Mouse (Mus musculus) small intestine, adult 2 months (tissue): ENCODE data around the gene Bcl2l15. TPM values are rescaled to one million over a fixed set of nuclear protein-coding genes. Genes with fewer than 3 reads are reported as not detected.

Experiments used
- H3K27ac ChIP-seq: fragments of 200-500 bp; 2 replicates; pipeline ENCODE4 v1.5.1; 2012; ENCODE audit warnings: low read depth, low read length, control low read depth, inconsistent platforms; ENCODE audit not compliant: insufficient read depth
- H3K27me3 ChIP-seq: fragments of 200-500 bp; 2 replicates; pipeline ENCODE4 v1.6.1; 2012; ENCODE audit warnings: mild to moderate bottlenecking, moderate library complexity, low read length, inconsistent platforms; ENCODE audit not compliant: control insufficient read depth, insufficient read depth
- H3K36me3 ChIP-seq: fragments of 200-500 bp; 2 replicates; pipeline ENCODE4 v1.6.1; 2012; ENCODE audit warnings: mild to moderate bottlenecking, low read length, control low read depth, inconsistent platforms; ENCODE audit not compliant: control insufficient read depth, insufficient read depth
- H3K4me1 ChIP-seq: fragments of 200-500 bp; 2 replicates; pipeline ENCODE4 v1.6.1; 2012; ENCODE audit warnings: low read length, inconsistent platforms, mixed read lengths; ENCODE audit not compliant: control insufficient read depth, insufficient read depth, insufficient read length
- H3K4me3 ChIP-seq: fragments of 200-500 bp; 2 replicates; pipeline ENCODE4 v1.5.1; 2012; ENCODE audit warnings: low read depth, mild to moderate bottlenecking, control low read depth, inconsistent platforms, low read length, moderate library complexity
- CTCF ChIP-seq: fragments of 200-500 bp; IDR thresholded peaks from 2 replicates; pipeline ENCODE4 v1.5.1; 2012; ENCODE audit warnings: low read depth, mild to moderate bottlenecking, control low read depth, inconsistent platforms, low read length, moderate library complexity, mixed read lengths; ENCODE audit not compliant: insufficient replicate concordance, insufficient read length; ENCODE audit errors: extremely low read depth
- POLR2A ChIP-seq: fragments of 200-500 bp; IDR thresholded peaks from 2 replicates; pipeline ENCODE4 v1.6.1; 2012; ENCODE audit warnings: low read depth, mild to moderate bottlenecking, control low read depth, inconsistent platforms, low read length, moderate library complexity
- WGBS: fragments of 180-500 bp; shearing (Covaris S2); methylation state at CpG from one replicate; pipeline ENCODE4 v1.1.7; 2018; 5-methylcytosine and 5-hydroxymethylcytosine counted together
- polyA plus RNA-seq: library from polyadenylated mRNA; depleted of rRNA; stranded (reverse); fragments of >200 nt; gene quantifications from 2 replicates; pipeline ENCODE4 v1.2.3, GENCODE M21; 2012; rRNA removed

The Bcl2l15 gene
- polyA plus RNA-seq, 1 experiment: 23.5 TPM

DNA sequence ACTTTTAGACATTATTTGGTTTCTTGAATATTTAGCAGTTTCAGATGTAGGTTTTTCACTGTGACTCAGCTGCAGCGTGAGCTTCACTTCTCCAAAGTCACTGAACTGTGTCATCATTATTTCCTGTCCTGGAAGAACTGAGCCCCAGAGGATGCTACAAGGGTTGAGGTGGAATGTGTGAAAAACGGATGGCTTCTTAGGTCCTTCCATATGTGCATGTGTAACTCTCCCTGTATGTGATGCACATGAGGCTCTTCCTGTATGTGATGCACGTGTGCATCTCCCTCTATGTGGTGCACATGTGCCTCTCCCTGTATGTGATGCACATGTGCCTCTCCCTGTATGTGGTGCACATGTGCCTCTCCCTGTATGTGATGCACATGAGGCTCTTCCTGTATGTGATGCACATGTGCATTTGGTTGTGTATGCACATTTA, 40.3 kb downstream of the Bcl2l15 start:
- H3K27me3 ChIP-seq: no peaks in the 10 kb centered on the region
- no peak overlapping the region for H3K4me3 ChIP-seq
- H3K4me1 ChIP-seq: peaks cover 1% of the 10 kb centered on the region; the same call in 1 of the 2 replicates
- WGBS: 62% methylated on average over 3 of the region's 3 CpGs
- H3K27ac ChIP-seq: no peak overlapping the region
- peaks cover 15% of the 10 kb centered on the region for H3K36me3 ChIP-seq
- TF ChIP-seq CTCF (no peak), POLR2A (no peak)

DNA sequence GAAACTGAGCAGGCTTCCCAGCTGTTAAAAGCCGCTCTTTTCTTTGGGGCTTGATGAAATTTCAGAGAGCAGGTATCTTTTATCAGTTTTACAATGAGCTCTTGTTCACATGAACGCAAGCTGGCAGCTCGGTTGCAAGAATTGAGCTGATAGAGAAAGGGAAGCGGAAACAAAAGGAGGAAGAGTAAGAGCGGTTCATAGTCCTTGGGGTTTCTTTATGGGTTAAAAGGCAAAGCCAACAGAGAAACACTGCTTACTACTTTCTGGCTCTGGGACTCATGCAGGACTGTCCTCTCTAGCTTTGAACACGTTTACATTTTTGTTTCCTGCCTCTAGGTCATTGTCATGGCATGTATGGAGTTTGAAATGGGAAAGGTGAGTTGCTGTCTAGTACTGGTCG, 41.9 kb downstream of the Bcl2l15 start:
- peaks cover 17% of the 10 kb centered on the region for H3K36me3 ChIP-seq
- 48% methylated on average over 7 of the region's 7 CpGs for WGBS
- TF ChIP-seq POLR2A (no peak), CTCF (no peak)

DNA sequence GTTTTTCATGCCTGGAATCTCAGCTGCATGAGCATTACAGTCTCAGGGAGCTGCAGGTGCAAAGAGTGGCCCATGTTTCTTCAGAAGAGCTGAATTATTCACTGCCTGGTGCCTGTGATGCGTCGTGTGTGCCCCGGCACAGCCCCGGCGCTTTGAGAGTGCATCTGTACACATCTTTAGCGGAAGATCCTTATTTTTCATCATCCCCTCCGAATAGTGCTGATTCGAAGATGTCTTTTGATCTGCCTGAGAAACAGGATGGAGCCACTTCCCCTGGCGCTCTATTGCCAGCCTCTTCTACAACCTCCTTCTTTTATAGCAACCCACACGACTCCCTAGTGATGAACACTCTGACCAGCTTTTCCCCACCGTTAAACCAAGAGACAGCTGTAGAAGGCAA, 53.5 kb downstream of the Bcl2l15 start:
- no peak for TF ChIP-seq POLR2A
- no peak for TF ChIP-seq CTCF
- H3K4me3 ChIP-seq: no peak overlapping the region
- peaks cover 31% of the 10 kb centered on the region for H3K36me3 ChIP-seq
- no peaks in the 10 kb centered on the region for H3K27me3 ChIP-seq
- H3K4me1 ChIP-seq: no peaks in the 10 kb centered on the region
- H3K27ac ChIP-seq: no peak overlapping the region
- 74% methylated on average over 11 of the region's 11 CpGs for WGBS

More for the DNA sequence above, 41.9 kb downstream of the Bcl2l15 start:
- Histone ChIP-seq H3K27ac (no peak overlapping the region), H3K4me1 (no peaks in the 10 kb centered on the region), H3K4me3 (no peak overlapping the region), H3K27me3 (no peaks in the 10 kb centered on the region)

DNA sequence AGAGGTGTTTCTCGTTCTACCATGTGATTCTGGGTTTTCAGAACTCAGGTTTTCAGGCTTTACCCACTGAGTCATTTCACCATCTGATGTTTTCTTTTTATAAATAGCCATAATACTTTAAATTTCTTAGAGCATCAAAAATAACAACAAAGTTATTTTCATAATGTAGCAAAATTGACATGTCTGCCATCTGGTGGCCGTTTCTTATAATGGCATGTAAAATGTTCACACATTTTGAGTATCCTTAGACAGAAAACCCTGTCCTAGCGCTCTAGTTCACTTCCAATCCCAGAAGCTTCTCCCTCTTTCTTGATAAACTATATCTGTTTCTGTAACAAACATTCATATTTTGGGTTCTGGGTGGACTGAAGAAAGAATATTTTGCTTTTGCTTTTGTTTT, 55.2 kb downstream of the Bcl2l15 start:
- Histone ChIP-seq H3K4me3 (no peak overlapping the region), H3K36me3 (peaks cover 28% of the 10 kb centered on the region), H3K4me1 (no peaks in the 10 kb centered on the region), H3K27ac (no peak overlapping the region), H3K27me3 (no peaks in the 10 kb centered on the region)
- WGBS: 17% methylated on average over 3 of the region's 3 CpGs
- TF ChIP-seq POLR2A: no peak
- TF ChIP-seq CTCF: no peak

DNA sequence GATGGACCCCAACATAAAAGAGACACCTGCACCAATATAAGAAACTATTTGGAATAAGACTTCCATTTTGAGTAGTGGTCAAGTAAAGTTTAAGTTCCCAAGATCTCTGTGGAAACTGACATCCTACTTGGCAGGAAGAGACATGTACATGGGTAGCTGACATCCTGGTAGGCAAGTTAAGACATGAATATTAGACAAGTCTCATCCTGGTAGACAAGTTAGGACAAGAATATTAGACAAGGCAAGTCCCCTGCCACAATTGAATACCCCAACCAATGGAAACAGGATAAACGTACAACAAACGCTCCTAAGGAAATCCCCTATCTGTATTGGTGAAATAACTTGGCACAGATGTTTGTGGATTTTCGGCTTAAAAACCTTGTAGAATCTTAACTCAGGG, 61.0 kb downstream of the Bcl2l15 start:
- 71% methylated on average over 3 of the region's 3 CpGs for WGBS
- H3K27me3 ChIP-seq: no peaks in the 10 kb centered on the region
- H3K36me3 ChIP-seq: peaks cover 10% of the 10 kb centered on the region
- H3K4me3 ChIP-seq: no peak overlapping the region
- TF ChIP-seq POLR2A (no peak), CTCF (no peak)
- H3K4me1 ChIP-seq: no peaks in the 10 kb centered on the region
- H3K27ac ChIP-seq: no peak overlapping the region

Other genes starting within 250 kb of the Bcl2l15 start
- gene Atg4a-ps, start 186.5 kb upstream of the Bcl2l15 start, polyA plus RNA-seq: not detected in 2 replicates
- gene Olfml3, start 94.6 kb upstream of the Bcl2l15 start, polyA plus RNA-seq: 4.0 and 5.7 TPM in 2 replicates
- gene Gm10964, start 93.2 kb upstream of the Bcl2l15 start, polyA plus RNA-seq: not detected in 2 replicates
- 27.2 and 55.2 TPM in 2 replicates for gene Hipk1, start 41.0 kb upstream of the Bcl2l15 start, polyA plus RNA-seq
- 5.2 and 5.3 TPM in 2 replicates for gene Dclre1b, start 23.2 kb upstream of the Bcl2l15 start, polyA plus RNA-seq
- gene Ap4b1, start 23.1 kb upstream of the Bcl2l15 start, polyA plus RNA-seq: 3.8 and 9.4 TPM in 2 replicates
- not detected in 2 replicates for gene Gm43064, start 23.0 kb upstream of the Bcl2l15 start, polyA plus RNA-seq
- gene Ptpn22, start 27.2 kb downstream of the Bcl2l15 start, polyA plus RNA-seq: 1.5 and 6.3 TPM in 2 replicates
- gene Rsbn1, start 81.5 kb downstream of the Bcl2l15 start, polyA plus RNA-seq: 1.2 and 2.7 TPM in 2 replicates
- 2.0 and 3.2 TPM in 2 replicates for gene Phtf1, start 135.5 kb downstream of the Bcl2l15 start, polyA plus RNA-seq